Mouse (Mus musculus) MEL (cell line): ENCODE results near the gene Itpr2. TPM values are rescaled to one million over a fixed set of nuclear protein-coding genes. Genes with fewer than 3 reads are reported as not detected.

Source experiments
- DNase-seq: peaks from one replicate; pipeline ENCODE4 v3.0.0; 2011; ENCODE audit warnings: low read depth, low spot score
- H3K27ac ChIP-seq: 2 replicates; pipeline ENCODE4 v1.5.1; 2012; ENCODE audit warnings: low read depth, mild to moderate bottlenecking, control low read depth, low read length, moderate library complexity; ENCODE audit not compliant: control insufficient read depth
- H3K27me3 ChIP-seq, 2 experiments: fragments of 150-350 bp in 1 of 2; sonication (generic) in 1 of 2; 2 replicates each; pipeline ENCODE4 v1.6.1; 2012; ENCODE audit warnings: low read length in 2 of 2, mild to moderate bottlenecking in 2 of 2, improper control_type of control experiment in 1 of 2, moderate library complexity in 1 of 2; ENCODE audit not compliant: insufficient read depth in 2 of 2, control insufficient read depth in 1 of 2
- H3K36me3 ChIP-seq, 2 experiments: 2 replicates each; pipeline ENCODE4 v1.6.1; 2012 to 2014; ENCODE audit warnings: low read length in 2 of 2, improper control_type of control experiment in 1 of 2, inconsistent platforms in 1 of 2, mild to moderate bottlenecking in 1 of 2; ENCODE audit not compliant: insufficient read depth in 2 of 2, control insufficient read depth in 1 of 2
- H3K4me1 ChIP-seq, 2 experiments: fragments of 150-350 bp in 1 of 2; sonication (generic) in 1 of 2; 2 replicates each; pipeline ENCODE4 v1.6.1; 2012; ENCODE audit warnings: low read length in 2 of 2, improper control_type of control experiment in 1 of 2, mild to moderate bottlenecking in 1 of 2; ENCODE audit not compliant: insufficient read depth in 2 of 2, control insufficient read depth in 1 of 2
- H3K4me3 ChIP-seq, 2 experiments: fragments of 150-350 bp in 1 of 2; sonication (generic) in 1 of 2; 2 replicates each; pipeline ENCODE4 v1.5.1; 2012; ENCODE audit warnings: low read depth in 2 of 2, low read length in 2 of 2, mild to moderate bottlenecking in 2 of 2, moderate library complexity in 2 of 2, control low read depth in 1 of 2, improper control_type of control experiment in 1 of 2; ENCODE audit not compliant: control insufficient read depth in 1 of 2, insufficient read depth in 1 of 2
- H3K79me2 ChIP-seq: 2 replicates; pipeline ENCODE4 v1.6.1; 2012; ENCODE audit warnings: mild to moderate bottlenecking, low read length, moderate library complexity; ENCODE audit not compliant: control insufficient read depth, poor library complexity, insufficient read depth
- H3K9ac ChIP-seq: 2 replicates; pipeline ENCODE4 v1.6.1; 2012; ENCODE audit warnings: low read depth, mild to moderate bottlenecking, control low read depth, low read length, moderate library complexity; ENCODE audit not compliant: control insufficient read depth, poor library complexity, severe bottlenecking
- H3K9me3 ChIP-seq: fragments of 150-350 bp; sonication (generic); replicated peaks from 2 replicates; pipeline ENCODE4 v1.6.1; 2012; ENCODE audit warnings: mild to moderate bottlenecking, low read length, improper control_type of control experiment, moderate library complexity; ENCODE audit not compliant: insufficient read depth
- BHLHE40 ChIP-seq: IDR thresholded peaks from 2 replicates; pipeline ENCODE4 v1.6.1; 2012; ENCODE audit warnings: low read depth, mild to moderate bottlenecking, inconsistent platforms, low read length, improper control_type of control experiment, borderline replicate concordance
- CHD1 ChIP-seq: IDR thresholded peaks from 2 replicates; pipeline ENCODE4 v1.6.1; 2012; ENCODE audit warnings: low read depth, mild to moderate bottlenecking, inconsistent platforms, low read length, improper control_type of control experiment
- CTCF ChIP-seq, 3 experiments: IDR thresholded peaks in 2 of 3; conservative IDR thresholded peaks in 1 of 3; 2 replicates each; pipeline ENCODE4 v1.5.1; 2011 to 2012; ENCODE audit warnings: low read length in 3 of 3, low read depth in 2 of 3, mild to moderate bottlenecking in 2 of 3, improper control_type of control experiment in 1 of 3, inconsistent platforms in 1 of 3, mixed read lengths in 1 of 3, moderate library complexity in 1 of 3; ENCODE audit not compliant: control insufficient read depth in 1 of 3, insufficient read depth in 1 of 3, poor library complexity in 1 of 3, severe bottlenecking in 1 of 3
- E2F4 ChIP-seq: IDR thresholded peaks from 2 replicates; pipeline ENCODE4 v1.6.1; 2011; ENCODE audit warnings: low read depth, low read length, improper control_type of control experiment, borderline replicate concordance
- ELF1 ChIP-seq: IDR thresholded peaks from 2 replicates; pipeline ENCODE4 v1.6.1; 2014; ENCODE audit warnings: low read depth, mild to moderate bottlenecking, inconsistent platforms, low read length, improper control_type of control experiment, moderate library complexity
- GATA1 ChIP-seq: IDR thresholded peaks from 2 replicates; pipeline ENCODE4 v1.6.1; 2011; ENCODE audit warnings: low read depth, low read length, improper control_type of control experiment
- HCFC1 ChIP-seq: IDR thresholded peaks from 2 replicates; pipeline ENCODE4 v1.6.1; 2012; ENCODE audit warnings: low read depth, mild to moderate bottlenecking, inconsistent platforms, low read length, improper control_type of control experiment, moderate library complexity
- MAFK ChIP-seq: IDR thresholded peaks from 2 replicates; pipeline ENCODE4 v1.6.1; 2011; ENCODE audit warnings: low read depth, mild to moderate bottlenecking, low read length, improper control_type of control experiment, borderline replicate concordance
- MAX ChIP-seq: IDR thresholded peaks from 2 replicates; pipeline ENCODE4 v1.6.1; 2011; ENCODE audit warnings: low read length, improper control_type of control experiment
- MAZ ChIP-seq: IDR thresholded peaks from 2 replicates; pipeline ENCODE4 v1.6.1; 2012; ENCODE audit warnings: low read depth, mild to moderate bottlenecking, inconsistent platforms, low read length, improper control_type of control experiment
- MEF2A ChIP-seq: IDR thresholded peaks from 2 replicates; pipeline ENCODE4 v1.6.1; 2014; ENCODE audit warnings: low read depth, mild to moderate bottlenecking, inconsistent platforms, low read length, improper control_type of control experiment; ENCODE audit not compliant: poor library complexity, insufficient replicate concordance, severe bottlenecking; ENCODE audit errors: extremely low read depth
- MYB ChIP-seq: IDR thresholded peaks from 2 replicates; pipeline ENCODE4 v1.6.1; 2011; ENCODE audit warnings: mild to moderate bottlenecking, low read depth, low read length, improper control_type of control experiment
- POLR2A ChIP-seq, 2 experiments: IDR thresholded peaks; 2 replicates each; pipeline ENCODE4 v1.6.1; 2011 to 2012; ENCODE audit warnings: low read length in 2 of 2, mild to moderate bottlenecking in 2 of 2, control low read depth in 1 of 2, improper control_type of control experiment in 1 of 2, low read depth in 1 of 2, moderate library complexity in 1 of 2; ENCODE audit not compliant: control insufficient read depth in 1 of 2, insufficient read depth in 1 of 2, poor library complexity in 1 of 2
- POLR2AphosphoS5 ChIP-seq: IDR thresholded peaks from 2 replicates; pipeline ENCODE4 v1.6.1; 2012; ENCODE audit warnings: low read depth, borderline replicate concordance, mild to moderate bottlenecking, inconsistent platforms, low read length, moderate library complexity, mixed read lengths
- RAD21 ChIP-seq: IDR thresholded peaks from 2 replicates; pipeline ENCODE4 v1.6.1; 2011; ENCODE audit warnings: mild to moderate bottlenecking, low read depth, low read length, improper control_type of control experiment
- RCOR1 ChIP-seq: IDR thresholded peaks from 2 replicates; pipeline ENCODE4 v1.6.1; 2012; ENCODE audit warnings: low read depth, mild to moderate bottlenecking, inconsistent platforms, low read length, improper control_type of control experiment
- SMC3 ChIP-seq: IDR thresholded peaks from 2 replicates; pipeline ENCODE4 v1.6.1; 2011; ENCODE audit warnings: low read depth, low read length, improper control_type of control experiment
- TAL1 ChIP-seq: IDR thresholded peaks from 2 replicates; pipeline ENCODE4 v1.6.1; 2012; ENCODE audit warnings: mild to moderate bottlenecking, inconsistent platforms, low read length, moderate library complexity, mixed read lengths
- TBP ChIP-seq: IDR thresholded peaks from 2 replicates; pipeline ENCODE4 v1.8.0; 2011; ENCODE audit warnings: low read depth, low read length, improper control_type of control experiment
- USF2 ChIP-seq, 2 experiments: IDR thresholded peaks; 2 replicates each; pipeline ENCODE4 v1.6.1; 2011 to 2012; ENCODE audit warnings: improper control_type of control experiment in 2 of 2, low read length in 2 of 2, borderline replicate concordance in 1 of 2, inconsistent platforms in 1 of 2, low read depth in 1 of 2, mild to moderate bottlenecking in 1 of 2; ENCODE audit not compliant: insufficient read depth in 1 of 2
- ZKSCAN1 ChIP-seq: IDR thresholded peaks from 2 replicates; pipeline ENCODE4 v1.6.1; 2012; ENCODE audit warnings: low read depth, mild to moderate bottlenecking, inconsistent platforms, low read length, improper control_type of control experiment, moderate library complexity
- polyA plus RNA-seq, 2 experiments: library from polyadenylated mRNA; stranded (reverse) in 1 of 2; unstranded in 1 of 2; fragments of >175 nt in 1 of 2; fragments of >200 nt in 1 of 2; gene quantifications; 2 replicates each; pipeline versions ENCODE4 v1.2.1 to v1.2.4; 2012; ENCODE audit warnings: low replicate concordance in 2 of 2, low read depth in 1 of 2; ENCODE audit not compliant: insufficient read length in 2 of 2, insufficient read depth in 1 of 2, missing spikeins in 1 of 2
- total RNA-seq: library from RNA; depleted of rRNA; stranded (reverse); fragments of 300-350 nt; gene quantifications from 2 replicates; pipeline ENCODE4 v1.2.3, GENCODE M21; 2012

The Itpr2 gene
- total and polyA plus RNA-seq, 3 experiments, result 1.5 to 3.0 TPM; not detected in 1

DNA sequence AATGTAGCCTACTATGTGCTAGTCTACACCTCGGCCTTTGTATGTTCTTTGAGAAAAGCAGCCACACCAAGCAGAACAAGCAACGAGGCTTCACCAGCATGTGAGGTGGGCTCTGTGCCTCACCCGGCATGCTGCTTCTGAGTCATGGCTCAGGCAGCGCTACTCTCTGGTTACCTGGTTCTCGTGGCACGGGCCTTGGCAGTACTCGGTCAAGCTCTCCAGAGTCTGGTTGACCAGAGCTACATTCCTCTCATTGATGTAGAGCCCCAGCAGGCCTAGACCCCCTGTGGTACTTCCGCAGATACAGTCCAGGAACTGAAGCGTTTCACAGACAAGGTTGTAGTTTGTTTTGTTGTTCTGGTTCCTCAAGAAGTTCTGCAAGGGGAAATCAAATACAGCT lies 272.5 kb downstream of the Itpr2 start:
- peaks cover 0 to 11% of the 10 kb centered on the region in 2 experiments; a peak in 2 of 4 replicates for H3K36me3 ChIP-seq

DNA sequence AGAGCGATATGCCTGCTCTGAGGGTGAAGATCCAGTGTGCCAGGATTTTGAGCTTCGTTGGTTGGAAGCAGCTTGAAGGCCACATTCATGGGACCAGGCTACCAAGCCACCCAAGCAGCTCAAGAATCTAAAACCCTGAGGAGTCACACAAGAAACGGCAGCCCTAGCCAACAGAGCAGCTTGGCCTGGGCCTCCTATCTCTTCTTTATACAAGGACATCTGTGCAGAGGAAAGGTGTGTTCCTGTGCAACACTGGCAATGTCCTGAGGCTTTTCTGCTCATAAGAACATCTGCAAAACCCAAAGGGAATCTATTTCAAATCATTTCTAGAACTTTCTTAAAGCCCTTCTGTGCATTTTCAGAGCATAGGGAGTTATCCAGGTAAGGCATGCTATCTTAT lies 274.0 kb downstream of the Itpr2 start:
- Histone ChIP-seq H3K9ac (no peak overlapping the region), H3K4me3 (no peak overlapping the region), H3K27me3 (no peaks in the 10 kb centered on the region), H3K27ac (no peak overlapping the region), H3K36me3 (peaks cover 0 to 11% of the 10 kb centered on the region in 2 experiments; a peak in 2 of 4 replicates), H3K79me2 (no peaks in the 10 kb centered on the region), H3K9me3 (no peaks in the 10 kb centered on the region), H3K4me1 (peaks cover 6 to 14% of the 10 kb centered on the region in 2 experiments)
- TF ChIP-seq MYB (no peak), CTCF (IDR thresholded peaks at IDR 0.05 in 2 of 3, conservative IDR thresholded peaks at IDR 0.05 in 1 of 3; ENCODE audit: control insufficient read depth in 1 of 3, insufficient read depth in 1 of 3, low read depth in 2 of 3, low read length in 3 of 3, poor library complexity in 1 of 3, severe bottlenecking in 1 of 3) (no peak), CHD1 (no peak), SMC3 (no peak), E2F4 (no peak), HCFC1 (no peak), RAD21 (no peak), ELF1 (no peak), USF2 (IDR thresholded peaks at IDR 0.05; ENCODE audit: borderline replicate concordance in 1 of 2, insufficient read depth in 1 of 2, low read depth in 1 of 2, low read length in 2 of 2) (no peak), MAZ (no peak), GATA1 (no peak), MAFK (no peak), MAX (no peak), MEF2A (no peak), POLR2AphosphoS5 (no peak), ZKSCAN1 (no peak), TAL1 (no peak)
- no peak for DNase-seq

More for the DNA sequence above, 272.5 kb downstream of the Itpr2 start:
- Histone ChIP-seq H3K4me1 (peaks cover 6 to 14% of the 10 kb centered on the region in 2 experiments), H3K9ac (no peak overlapping the region), H3K9me3 (no peaks in the 10 kb centered on the region), H3K27me3 (no peaks in the 10 kb centered on the region), H3K27ac (no peak overlapping the region), H3K79me2 (no peaks in the 10 kb centered on the region), H3K4me3 (no peak overlapping the region)
- peak; percentile 16 for DNase-seq
- TF ChIP-seq TBP, result no peak
- no peak for TF ChIP-seq BHLHE40
- TF ChIP-seq POLR2A (IDR thresholded peaks at IDR 0.05; ENCODE audit: control insufficient read depth in 1 of 2, insufficient read depth in 1 of 2, low read depth in 1 of 2, low read length in 2 of 2, poor library complexity in 1 of 2), result no peak
- no peak for TF ChIP-seq MYB
- no peak for TF ChIP-seq RCOR1
- TF ChIP-seq ZKSCAN1, result 0 out of 2 replicates have a peak, but pooled peaks have one; percentile 45
